Mouse (Mus musculus) central nervous system, embryonic 11.5 days (tissue): ENCODE results near the gene Pcsk1n. TPM values are rescaled to one million over a fixed set of nuclear protein-coding genes. Genes with fewer than 3 reads are reported as not detected.

ENCODE experiments used
- polyA plus RNA-seq: library from polyadenylated mRNA; depleted of rRNA; stranded (reverse); fragments of >200 nt; gene quantifications from 2 replicates; pipeline ENCODE4 v1.2.3, GENCODE M21; 2012; rRNA removed

The Pcsk1n gene
- polyA plus RNA-seq = 14.0 and 40.0 TPM in 2 replicates

DNA sequence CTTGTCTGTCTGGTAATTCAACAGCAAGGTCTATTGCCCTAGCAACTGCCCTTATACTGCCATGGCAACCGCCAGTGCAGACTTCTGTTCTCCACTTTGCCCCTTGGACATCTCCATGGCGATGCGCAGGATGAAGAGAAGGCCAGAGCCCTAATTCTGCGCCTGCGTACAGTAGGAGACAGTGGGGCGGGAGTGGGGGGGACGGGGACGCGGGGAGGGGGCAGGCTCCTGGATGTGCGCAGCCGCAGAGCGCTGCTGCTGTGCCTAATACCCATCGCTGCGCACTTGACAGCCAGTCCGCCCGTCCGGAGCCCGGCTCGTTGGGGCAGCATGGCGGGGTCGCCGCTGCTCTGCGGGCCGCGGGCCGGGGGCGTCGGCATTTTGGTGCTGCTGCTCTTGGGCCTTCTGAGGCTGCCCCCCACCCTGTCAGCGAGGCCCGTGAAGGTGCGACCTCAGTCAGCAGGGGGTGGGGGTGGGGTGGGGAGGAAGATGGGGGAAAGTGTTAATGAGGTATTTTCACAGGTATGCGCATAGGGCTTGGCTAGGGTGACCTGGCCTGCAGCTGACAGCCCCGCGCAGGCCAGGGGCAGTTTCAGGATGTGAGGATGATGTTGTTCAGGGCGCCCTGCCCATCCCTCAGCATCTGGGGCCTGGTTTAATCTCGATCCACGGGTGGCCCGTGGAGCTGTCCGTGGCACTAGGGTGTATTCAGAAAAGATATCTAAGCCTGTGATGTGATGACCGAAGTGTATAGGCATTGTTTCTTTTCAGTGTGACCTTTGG is at the start of gene Pcsk1n:
Gene Pcsk1n, plus strand, starts transcription at position 222 of the 783 bp plus-strand sequence.

DNA sequence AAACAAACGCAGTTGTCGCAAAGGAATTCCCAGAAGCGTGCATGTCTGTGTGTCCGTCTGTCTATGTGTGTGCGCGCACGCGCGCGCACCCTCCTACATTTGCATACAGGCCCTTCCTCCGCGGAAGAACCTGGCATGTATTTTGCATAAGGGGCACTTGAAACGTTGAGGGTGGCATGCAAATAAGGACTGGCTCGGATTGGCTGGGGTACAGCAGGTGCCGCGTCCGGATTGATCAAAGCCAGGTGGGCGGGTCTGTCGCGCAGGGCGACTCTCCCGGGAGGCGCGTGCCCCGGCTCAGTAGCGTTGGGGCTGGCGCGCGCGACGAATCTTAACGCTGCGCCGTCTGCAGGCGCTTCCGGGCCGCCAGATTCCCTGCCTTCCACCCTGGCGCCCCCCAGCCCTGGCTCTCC is 41.6 kb upstream of the Pcsk1n start, which contains the start of gene Pim2:
Gene Pim2, plus strand, starts transcription at position 256 of the 413 bp plus-strand sequence.

DNA sequence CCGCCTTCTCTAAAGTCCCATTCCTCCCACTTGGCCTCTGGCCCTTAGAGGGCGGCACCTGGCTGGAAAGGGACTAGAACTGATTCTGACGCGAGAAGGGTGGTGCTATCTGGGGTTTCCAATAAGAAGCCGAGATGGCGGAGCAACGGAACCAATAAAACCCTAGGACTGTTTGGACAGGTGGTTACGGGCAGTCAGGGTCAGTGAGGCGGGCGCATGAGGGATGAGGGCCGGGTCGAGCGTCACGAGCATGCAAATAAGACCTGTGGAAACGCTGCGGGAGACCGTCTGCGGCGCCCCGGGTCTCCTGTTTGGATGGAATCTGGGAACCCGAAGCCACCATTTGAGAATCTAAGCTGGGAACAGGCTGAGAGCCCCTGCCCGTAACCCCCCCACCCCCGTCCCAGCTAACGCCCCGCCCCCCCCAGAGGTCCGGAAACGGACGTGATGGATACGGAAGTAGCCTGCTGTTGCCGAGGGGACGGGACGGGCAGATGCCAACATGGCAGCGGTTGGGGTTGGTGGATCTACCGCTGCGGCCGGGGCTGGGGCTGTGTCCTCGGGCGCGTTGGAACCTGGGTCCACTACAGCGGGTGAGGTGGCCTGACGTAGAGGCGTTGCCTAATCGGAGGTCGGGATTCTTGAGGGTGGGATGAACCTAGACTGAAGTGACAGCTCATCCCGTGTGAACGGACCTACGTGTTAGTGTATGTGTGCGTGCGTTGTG is 35.6 kb upstream of the Pcsk1n start, which contains the start of gene Slc35a2:
Gene Slc35a2, plus strand, starts transcription at position 188 of the 727 bp plus-strand sequence.

DNA sequence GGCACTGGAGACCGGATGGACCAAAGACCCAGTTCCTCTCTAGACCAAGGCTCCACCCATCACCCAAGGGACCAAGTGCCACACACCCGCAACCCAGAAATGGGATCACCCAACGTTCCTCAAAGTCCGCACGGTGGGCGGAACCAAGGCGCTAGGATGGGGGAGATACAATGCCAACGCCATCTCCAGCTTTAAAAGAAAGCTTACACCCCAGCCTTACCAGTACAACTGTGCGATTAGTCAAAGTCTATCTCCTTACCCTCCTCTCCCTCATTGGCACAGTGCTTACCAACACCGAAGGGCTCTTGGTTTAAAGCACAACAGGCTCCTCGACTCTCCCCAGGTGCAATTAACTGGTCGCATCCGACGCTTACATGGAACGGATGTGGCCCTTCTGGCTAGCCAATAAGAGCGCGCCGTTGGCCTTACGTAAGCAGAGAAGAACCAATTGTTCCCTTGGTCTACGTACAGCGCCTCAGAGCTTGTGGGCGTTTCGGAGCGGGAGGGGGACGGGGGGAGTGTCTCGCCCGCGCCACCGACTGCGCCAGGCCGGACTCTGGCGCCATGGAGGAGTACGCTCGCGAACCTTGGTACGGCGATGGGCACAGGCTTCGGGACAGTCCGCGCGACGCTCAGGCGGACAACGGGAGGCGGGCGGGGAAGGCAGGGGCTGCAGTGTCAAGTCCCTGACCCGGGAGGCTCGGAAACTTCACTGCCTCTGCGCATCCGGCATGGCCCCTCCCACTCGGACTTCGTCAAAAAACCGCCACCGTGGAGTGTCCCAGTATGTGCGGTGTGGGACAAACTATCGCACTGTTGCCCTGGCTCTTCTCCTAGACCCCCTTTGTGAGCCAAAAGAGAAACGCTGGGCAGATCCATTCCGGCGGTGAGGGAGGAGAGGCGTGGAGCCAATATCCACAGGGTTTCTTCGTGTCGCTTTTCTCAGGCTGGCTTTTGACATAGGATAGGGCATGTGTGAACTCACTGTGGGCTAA is 20.4 kb upstream of the Pcsk1n start, which contains the start of the genes Pqbp1 and Timm17b:
Gene Pqbp1, minus strand, starts transcription at position 390 of the 995 bp plus-strand sequence.
Gene Timm17b, plus strand, starts transcription at position 478 of the 995 bp plus-strand sequence.

DNA sequence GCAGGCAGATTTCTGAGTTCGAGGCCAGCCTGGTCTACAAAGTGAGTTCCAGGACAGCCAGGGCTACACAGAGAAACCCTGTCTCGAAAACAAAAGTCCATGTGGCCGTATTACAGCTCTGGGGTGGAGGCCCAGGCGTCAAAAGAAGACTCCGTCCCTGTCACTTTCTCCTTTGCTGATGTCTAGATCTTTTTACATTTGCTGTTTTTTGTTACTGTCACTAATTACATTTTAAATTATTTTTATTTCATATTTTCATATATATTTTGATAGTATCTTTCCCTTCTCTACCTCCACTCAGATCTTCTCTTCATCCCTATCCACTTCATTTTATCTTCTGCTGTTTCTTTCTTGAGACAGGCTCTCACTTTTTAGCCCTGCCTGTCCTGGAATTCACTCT is 11.9 kb upstream of the Pcsk1n start, which contains the start of gene Gm10491:
Gene Gm10491, minus strand, starts transcription at position 101 of the 400 bp plus-strand sequence.

DNA sequence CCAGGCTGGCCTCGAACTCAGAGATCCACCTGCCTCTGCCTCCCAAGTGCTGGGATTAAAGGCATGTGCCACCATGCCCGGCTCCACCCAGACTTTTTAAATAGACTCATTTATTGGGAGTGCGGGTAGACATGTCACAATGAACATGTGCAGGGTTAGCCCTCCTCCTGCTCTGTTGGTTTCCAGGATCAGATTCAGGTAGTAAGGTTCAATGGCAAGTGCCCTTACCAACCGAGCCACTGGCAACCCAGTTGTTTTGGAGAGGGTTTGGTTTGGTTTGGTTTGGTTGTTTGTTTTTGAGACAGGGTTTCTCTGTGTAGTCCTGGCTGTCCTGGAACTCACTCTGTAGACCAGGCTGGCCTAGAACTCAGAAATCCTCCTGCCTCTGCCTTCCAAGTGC is 10.4 kb upstream of the Pcsk1n start, which contains the start of gene Gm10490:
Gene Gm10490, plus strand, starts transcription at position 301 of the 400 bp plus-strand sequence.

DNA sequence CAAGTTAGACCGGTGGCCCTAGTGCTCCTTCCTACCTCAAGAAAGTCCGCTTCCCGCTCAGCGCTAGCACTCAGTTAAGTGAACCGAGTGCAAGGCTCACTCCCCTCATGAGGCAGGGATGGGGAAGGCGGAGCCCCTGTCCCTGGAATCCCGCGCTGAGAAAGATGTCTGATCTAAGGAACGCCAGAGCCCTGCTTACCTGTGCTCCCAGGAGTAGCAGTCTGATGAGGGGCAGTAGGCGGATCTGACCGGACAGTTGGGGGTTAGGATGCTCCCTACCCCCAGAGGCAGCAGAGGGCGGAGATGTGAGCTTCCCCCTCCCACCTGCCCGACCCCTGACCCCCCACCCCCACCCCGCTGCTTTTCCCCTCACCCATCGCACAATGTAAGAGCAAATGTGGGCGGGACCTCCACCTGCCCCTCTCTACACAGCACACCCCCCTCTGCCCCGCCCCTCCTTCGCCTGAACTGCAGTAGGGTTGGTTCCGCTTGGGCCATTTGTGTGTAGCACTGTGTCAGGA is 8.7 kb downstream of the Pcsk1n start, which contains the start of gene Eras:
Gene Eras, minus strand, starts transcription at position 338 of the 521 bp plus-strand sequence.

DNA sequence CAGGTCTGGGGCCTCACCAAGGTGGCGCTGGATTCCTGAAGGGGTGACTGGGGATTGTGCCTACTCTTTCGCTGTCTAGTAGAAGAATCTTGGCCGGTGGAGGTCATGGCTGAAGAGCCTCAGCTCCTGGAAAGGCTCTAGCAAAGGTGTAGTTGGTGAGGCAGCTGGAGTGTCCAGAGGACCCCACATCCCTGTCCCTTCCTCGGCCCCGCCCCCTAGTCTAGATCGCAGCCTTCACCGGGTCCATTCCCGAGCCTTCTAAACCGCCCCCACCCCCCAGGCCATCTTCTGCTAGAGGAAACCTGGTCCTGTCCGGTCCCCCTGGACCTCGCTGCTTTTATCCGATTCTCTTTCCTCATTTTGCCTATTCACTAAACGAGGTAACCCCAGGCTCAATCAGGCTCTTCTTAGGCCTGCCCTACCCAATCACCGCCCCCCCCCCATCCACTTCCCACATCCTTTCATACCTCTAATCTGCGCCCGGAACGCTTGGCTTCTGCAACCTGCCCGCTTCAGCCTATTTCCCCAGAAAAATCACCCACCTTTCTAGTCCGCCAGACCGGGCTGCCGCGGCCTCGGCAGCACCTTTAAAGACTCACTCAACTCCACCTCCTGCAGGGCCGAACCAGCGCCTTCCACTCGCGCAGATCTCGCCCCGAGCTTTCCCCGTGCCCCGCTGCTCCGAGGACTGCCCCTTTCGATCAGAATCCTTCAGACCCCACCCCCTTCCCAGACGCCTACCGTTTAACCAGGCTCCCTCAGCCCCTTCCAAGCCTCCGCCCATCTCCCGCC is 27.7 kb downstream of the Pcsk1n start, which contains the start of gene Hdac6:
Gene Hdac6, minus strand, starts transcription at position 782 of the 792 bp plus-strand sequence.

Other genes starting within 250 kb of the Pcsk1n start
- gene Plp2, start 248.4 kb upstream of the Pcsk1n start, polyA plus RNA-seq = 27.1 and 66.2 TPM in 2 replicates
- gene Magix, start 238.6 kb upstream of the Pcsk1n start, polyA plus RNA-seq = 0.16 and 0.22 TPM in 2 replicates
- gene Gpkow, start 222.7 kb upstream of the Pcsk1n start, polyA plus RNA-seq = 33.8 and 34.8 TPM in 2 replicates
- gene Wdr45, start 205.5 kb upstream of the Pcsk1n start, polyA plus RNA-seq = 27.5 and 38.5 TPM in 2 replicates
- 0.24 and 0.42 TPM in 2 replicates for gene Gm45208, start 197.6 kb upstream of the Pcsk1n start, polyA plus RNA-seq
- gene Praf2, start 191.4 kb upstream of the Pcsk1n start, polyA plus RNA-seq = 53.9 and 70.5 TPM in 2 replicates
- 20.3 and 22.5 TPM in 2 replicates for gene Ccdc120, start 168.9 kb upstream of the Pcsk1n start, polyA plus RNA-seq
- gene Tfe3, start 157.3 kb upstream of the Pcsk1n start, polyA plus RNA-seq = 16.0 and 21.7 TPM in 2 replicates
- 72.0 and 84.3 TPM in 2 replicates for gene Gripap1, start 130.1 kb upstream of the Pcsk1n start, polyA plus RNA-seq
- gene Kcnd1, start 97.5 kb upstream of the Pcsk1n start, polyA plus RNA-seq = 2.8 and 3.9 TPM in 2 replicates
- 43.7 and 56.6 TPM in 2 replicates for gene Otud5, start 78.5 kb upstream of the Pcsk1n start, polyA plus RNA-seq
- gene Pim2, start 41.6 kb upstream of the Pcsk1n start, polyA plus RNA-seq = 11.3 and 13.8 TPM in 2 replicates
- 15.1 and 29.0 TPM in 2 replicates for gene Slc35a2, start 35.8 kb upstream of the Pcsk1n start, polyA plus RNA-seq
- 167 and 254 TPM in 2 replicates for gene Pqbp1, start 20.6 kb upstream of the Pcsk1n start, polyA plus RNA-seq
- 52.5 and 81.8 TPM in 2 replicates for gene Timm17b, start 20.5 kb upstream of the Pcsk1n start, polyA plus RNA-seq
- gene Gm10491, start 12.0 kb upstream of the Pcsk1n start, polyA plus RNA-seq = not detected in 2 replicates
- gene Gm10490, start 10.3 kb upstream of the Pcsk1n start, polyA plus RNA-seq = 0.29 TPM in 1 of 2 replicates, not detected in the other
- gene Eras, start 8.8 kb downstream of the Pcsk1n start, polyA plus RNA-seq = 0.07 and 0.11 TPM in 2 replicates
- 88.1 and 106 TPM in 2 replicates for gene Hdac6, start 28.1 kb downstream of the Pcsk1n start, polyA plus RNA-seq
- 9.1 and 11.0 TPM in 2 replicates for gene Gata1, start 58.2 kb downstream of the Pcsk1n start, polyA plus RNA-seq
- gene Glod5, start 98.7 kb downstream of the Pcsk1n start, polyA plus RNA-seq = 0.19 TPM in 1 of 2 replicates, not detected in the other
- 56.8 and 78.2 TPM in 2 replicates for gene Suv39h1, start 154.9 kb downstream of the Pcsk1n start, polyA plus RNA-seq
- gene Was, start 170.7 kb downstream of the Pcsk1n start, polyA plus RNA-seq = 1.7 and 1.8 TPM in 2 replicates
- 85.7 and 88.6 TPM in 2 replicates for gene Wdr13, start 213.1 kb downstream of the Pcsk1n start, polyA plus RNA-seq
- gene Rbm3, start 226.1 kb downstream of the Pcsk1n start, polyA plus RNA-seq = 596 and 658 TPM in 2 replicates